Mouse (Mus musculus) thymus, postnatal 36 days (tissue): ENCODE measurements at regions not wholly inside any gene's neighbourhood (a gene's known extent, or its start where the extent isn't known, plus 50 kb on each side); places are given as distances from the start of the nearest gene placed in this dataset.

Source experiments
- DNase-seq, 2 experiments: peaks; one replicate each; pipeline ENCODE4 v3.0.0; 2022; ENCODE audit warnings: mixed read lengths in 2 of 2

DNA sequence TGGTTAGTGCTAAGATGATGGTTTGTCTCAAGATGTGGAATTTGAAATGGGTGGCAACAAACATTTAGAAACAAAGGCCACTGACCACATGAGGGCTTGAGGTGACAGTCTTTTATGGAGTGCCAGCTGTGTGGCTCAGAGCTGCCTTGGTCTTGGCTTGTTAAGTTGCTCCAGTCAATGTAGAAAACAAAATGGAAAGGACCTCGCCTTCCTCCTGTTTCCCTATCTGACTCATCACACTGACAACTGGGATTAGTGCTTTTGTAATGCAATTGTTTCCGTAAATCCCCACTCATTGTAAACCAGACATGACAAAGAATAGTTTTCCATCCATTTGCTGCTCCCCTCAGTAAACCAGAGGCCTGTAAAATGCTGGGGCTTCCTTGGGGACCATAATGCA, 757.8 kb downstream of the Inhba start:
- no peak for DNase-seq

DNA sequence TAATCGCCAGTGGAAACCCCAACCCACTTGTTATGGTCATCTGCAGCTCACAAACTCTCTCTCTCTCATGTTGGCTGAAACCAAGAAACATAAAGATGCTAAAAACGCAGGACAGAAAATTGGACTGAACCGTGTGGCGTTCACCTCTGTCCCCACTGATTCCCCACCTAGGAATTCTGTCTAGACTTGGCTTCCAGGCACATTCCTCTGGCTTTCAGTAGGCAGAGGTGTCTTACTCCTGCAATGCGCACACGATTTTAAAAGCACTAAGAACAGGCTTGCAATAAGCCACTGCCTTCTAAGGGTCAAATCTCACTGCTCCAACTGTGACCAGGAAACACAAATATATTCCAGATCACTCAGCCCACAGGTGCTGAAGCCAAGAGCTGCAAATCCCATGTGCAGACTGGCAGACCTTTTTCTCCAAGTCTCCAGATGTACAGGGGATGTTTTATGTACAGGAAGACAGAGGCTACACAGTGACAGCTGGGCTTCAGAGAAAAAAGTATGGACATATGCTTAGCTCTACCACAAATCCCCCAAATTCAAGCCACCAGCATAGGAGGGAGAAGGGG, 758.3 kb downstream of the Inhba start:
- no peak for DNase-seq

- DNase-seq, result no peak
Measured at GRCm38 (mm10) chr13:16771845-16772244, 760.2 kb downstream of the Inhba start.

DNA sequence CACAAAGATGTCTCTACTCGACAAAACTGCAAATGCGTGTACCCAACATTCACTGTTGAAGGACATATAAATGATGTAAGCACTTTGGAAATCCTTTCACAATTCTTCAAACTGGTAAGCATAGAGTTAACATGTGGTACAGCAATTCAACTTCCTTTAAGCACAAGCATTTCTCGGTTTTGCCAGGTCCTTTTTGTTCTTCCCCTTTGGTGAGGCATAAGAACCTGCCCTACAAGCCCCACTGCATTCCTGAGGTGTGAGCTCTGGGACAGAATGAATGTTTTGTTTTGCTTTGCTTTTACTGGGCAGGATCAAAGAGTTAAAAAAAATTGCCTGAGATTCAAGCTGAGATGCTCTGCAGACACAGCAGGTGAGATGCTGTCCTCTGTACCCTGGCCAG, 793.9 kb downstream of the Inhba start:
- no peak for DNase-seq
